Mouse (Mus musculus) adrenal gland, adult 18-20 months (tissue): ENCODE measurements at regions not wholly inside any gene's neighbourhood (a gene's known extent, or its start where the extent isn't known, plus 50 kb on each side); places are given as distances from the start of the nearest gene placed in this dataset.

Source experiments
- DNase-seq, 2 experiments: peaks; one replicate each; pipeline ENCODE4 v3.0.0; 2021 to 2022; ENCODE audit warnings: low spot score in 2 of 2

DNA sequence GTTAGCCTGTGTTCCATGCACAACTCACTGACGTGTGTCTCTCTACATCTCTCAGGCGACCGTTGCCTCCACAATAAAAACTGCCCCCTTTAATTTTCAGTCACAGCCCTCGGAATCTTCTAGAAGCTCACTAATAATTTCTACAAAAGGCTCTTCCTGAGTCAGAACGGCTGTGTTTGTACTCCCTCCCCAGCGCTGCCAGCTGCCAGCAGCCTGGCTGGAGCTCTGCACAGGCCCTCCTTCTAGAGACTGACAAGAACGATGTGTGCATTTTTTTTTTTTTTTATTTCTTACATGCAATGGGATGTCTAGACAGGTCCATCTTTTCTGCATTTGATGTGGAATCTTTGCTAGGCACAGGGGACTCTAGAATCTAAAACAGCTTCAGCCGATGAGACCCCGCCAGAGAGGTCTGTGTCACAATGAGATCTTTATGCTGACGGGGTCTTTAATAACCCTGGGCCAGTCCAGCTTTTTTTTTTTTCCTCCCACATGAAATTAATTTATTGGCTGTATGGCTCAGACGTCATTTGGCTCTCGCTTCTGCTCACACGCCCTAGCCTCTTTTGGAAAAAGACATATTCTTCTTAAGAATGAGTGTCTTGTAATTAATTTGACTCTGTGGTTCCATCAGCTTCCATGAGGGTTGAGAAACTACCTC, 185.8 kb upstream of the Zfp507 start:
- DNase-seq: no peak

- no peak for DNase-seq
These were observed 175.2 kb upstream of the Zfp507 start for GRCm38 (mm10) chr7:35977986-35978385.

DNA sequence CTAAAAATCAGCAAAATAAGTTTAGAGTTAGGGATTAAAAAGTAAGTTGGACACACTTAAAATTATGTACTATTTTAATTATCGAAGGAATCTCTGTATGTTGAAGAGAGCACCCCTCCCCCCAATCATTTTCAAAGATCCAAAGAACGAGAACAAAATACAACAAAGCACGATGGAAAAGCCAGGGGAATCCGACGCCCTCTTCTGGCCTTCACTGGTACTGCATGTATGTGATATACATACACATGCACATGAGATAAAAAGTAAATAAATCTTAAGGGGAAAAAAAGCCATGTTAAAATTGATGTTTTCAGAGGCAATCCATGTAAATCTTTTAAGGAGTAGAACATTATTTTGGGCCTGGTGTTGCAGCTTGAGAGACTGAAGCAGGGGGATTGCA, 155.9 kb upstream of the Zfp507 start:
- DNase-seq: no peak

DNA sequence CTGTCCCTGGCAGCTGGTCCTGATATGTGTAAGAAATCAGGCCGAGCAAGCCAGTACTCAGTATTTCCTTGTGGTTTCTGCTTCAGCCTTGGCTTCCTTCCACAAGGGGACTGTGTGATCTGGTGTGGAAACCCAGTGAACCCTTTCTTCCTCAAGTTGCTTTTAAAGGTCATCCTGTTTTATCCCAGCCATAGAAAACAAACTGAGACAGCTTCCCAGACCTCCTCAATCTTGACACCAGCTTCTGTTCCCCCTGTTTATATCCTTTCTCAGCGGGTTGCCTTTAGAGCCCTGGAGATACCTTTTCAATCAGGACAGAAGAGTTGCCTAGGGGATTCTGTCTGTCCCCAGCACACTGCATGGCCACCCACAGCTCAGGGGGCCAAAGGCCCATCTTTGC, 155.2 kb upstream of the Zfp507 start:
- no peak for DNase-seq

DNA sequence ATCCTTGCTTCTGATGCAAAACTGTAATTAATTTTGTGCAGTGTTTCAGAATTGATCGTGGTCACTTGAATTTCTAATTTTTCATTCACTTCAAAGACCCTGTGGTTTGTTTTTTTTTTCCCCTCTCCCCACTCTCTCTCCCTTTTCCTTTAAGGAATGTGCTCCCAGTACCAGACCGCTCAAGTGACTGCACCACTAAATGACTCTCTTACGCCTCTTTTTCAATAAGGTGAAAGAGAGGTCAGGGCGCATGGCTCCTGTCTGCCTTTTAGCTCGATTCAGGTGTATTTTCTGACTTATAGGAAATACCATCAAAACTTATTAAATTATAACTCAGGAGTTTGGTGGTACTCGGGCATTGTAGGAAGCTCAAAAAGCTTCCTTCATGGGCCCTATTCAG, 146.0 kb upstream of the Zfp507 start:
- DNase-seq: no peak

DNA sequence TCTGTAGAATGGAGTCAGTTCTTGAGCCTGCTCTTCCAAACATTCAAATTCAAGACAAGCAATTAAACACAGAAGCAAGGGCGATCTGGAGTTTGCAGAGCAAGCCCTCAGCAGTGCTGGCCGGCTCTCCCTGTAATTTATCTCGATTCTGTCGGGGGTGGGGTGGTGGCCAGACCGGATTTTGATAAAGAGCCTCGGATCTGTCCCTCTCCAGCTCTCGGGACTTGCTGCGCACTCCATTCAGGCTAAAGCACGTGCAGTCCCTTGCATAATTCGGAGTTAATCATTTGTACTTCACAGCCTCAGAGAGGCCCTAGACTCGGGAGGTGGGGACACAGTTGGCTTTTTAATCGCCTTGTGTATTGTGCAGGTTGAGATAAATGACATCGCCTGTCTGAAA, 145.6 kb upstream of the Zfp507 start:
- no peak for DNase-seq

DNA sequence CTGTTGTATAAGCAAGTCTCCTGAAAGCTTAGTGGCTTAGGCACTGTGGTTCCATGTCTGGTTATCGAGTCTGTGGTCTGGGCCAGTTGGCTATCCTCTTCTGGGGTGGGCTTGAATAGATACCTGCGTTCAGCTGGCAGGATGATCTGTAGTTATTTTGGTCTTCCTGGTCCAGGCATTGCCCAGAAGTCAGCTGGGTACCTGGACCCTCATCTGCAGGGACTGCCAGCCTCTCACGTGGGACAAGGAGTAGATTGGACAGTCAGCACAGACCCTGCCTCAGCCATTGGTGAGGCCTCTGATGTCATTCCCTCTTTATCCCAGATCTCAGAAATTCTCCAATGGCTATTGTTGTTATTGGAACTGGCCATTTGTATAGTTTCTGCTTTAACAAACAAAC, 138.3 kb upstream of the Zfp507 start:
- no peak for DNase-seq

- DNase-seq: no peak
These were observed 135.5 kb upstream of the Zfp507 start for GRCm38 (mm10) chr7:35938123-35938869.

DNA sequence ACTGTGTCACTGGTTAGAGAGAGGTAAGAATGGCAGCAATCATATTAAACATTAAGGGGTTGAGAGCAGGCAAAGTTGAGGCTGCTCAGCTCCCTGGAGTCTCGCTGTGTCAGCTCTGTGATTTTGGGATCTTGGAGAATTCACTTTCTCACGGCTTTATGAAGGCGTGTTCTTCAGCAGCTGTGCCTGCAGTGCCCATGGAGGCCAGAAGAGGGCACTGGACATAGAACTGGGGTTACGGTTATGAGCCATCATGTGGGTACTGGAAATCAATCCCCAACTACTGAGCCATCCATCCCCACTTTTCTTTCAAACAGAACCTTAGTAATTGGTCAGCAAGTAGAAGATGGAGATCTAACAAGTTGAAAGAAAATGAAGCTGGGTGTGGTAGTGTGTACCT, 123.9 kb upstream of the Zfp507 start:
- DNase-seq: no peak

DNA sequence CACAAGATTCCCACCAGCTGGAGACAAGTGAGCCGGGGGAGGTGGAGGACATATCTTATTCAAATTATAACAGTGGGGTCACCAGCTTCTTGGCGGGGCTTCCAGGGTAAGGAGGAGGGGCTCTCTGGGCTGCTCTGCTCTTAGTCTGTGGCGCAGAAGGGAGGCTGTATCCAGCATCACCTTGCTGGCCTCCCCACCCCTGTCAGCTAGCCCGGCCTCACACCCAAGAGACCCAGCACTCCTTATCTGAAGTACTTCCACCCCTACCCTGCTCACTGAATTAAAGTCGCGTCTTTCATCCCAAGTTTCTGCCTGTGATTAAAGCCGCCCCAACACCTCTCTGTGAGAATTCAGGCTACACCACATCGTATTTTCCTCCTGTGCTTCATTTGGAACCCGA, 119.8 kb upstream of the Zfp507 start:
- no peak for DNase-seq

- DNase-seq: no peak
These were observed 118.1 kb upstream of the Zfp507 start for GRCm38 (mm10) chr7:35920884-35921283.

GRCm38 (mm10) chr7:35920194-35920609, 117.4 kb upstream of the Zfp507 start:
- peak; percentile 17 to 25 for DNase-seq

DNA sequence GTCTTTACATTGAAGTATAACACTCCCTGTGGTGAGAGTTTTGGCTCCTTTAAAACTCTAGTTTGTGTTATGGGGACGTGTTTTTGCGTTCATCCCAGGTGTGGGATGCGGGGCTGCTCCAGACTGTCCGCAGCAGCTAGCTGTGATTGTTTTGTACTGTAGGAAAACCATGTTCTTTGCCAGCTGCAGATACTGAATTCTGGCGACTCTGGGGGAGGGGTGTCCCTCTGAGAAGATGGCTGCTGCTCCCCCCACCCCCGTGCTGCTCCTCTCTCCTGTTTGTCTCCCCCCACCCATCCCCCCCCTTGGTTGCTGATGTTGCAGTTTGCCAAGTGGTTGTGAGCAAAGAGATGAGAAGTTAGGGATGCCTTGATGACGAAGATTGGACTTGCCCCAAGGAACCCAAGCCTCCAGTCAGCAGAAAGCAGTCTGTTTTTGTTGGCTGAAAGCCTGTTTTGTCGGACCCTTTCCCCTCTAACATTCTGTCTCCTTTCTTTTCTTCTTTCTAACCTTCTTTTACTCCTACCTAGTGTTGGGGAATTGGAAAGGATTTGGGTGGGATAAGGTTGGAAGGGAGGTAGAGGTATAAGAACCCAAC, 107.4 kb upstream of the Zfp507 start:
- DNase-seq: no peak

DNA sequence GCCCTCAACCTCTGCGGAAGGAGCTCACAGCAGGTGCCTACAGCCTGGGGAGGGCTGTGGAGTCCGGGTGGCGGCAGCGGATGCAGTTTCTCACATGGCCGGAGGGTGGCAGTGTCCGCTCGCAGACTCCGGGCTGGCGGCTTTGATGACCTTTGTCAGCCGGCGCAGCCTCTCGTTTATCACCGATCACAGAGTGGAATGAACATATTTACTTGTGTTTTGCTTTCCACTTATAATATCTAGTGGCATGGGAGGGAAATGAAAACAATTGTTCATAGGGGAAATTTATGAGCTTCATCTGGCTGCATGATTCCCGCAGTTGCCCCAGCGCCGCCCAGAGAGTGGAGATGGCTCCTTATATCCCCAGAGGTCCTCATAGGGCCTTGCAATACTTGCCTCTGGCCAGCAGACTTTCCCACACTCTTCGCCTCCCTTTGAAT, 99.2 kb upstream of the Zfp507 start:
- DNase-seq: peak; percentile 73 to 75

DNA sequence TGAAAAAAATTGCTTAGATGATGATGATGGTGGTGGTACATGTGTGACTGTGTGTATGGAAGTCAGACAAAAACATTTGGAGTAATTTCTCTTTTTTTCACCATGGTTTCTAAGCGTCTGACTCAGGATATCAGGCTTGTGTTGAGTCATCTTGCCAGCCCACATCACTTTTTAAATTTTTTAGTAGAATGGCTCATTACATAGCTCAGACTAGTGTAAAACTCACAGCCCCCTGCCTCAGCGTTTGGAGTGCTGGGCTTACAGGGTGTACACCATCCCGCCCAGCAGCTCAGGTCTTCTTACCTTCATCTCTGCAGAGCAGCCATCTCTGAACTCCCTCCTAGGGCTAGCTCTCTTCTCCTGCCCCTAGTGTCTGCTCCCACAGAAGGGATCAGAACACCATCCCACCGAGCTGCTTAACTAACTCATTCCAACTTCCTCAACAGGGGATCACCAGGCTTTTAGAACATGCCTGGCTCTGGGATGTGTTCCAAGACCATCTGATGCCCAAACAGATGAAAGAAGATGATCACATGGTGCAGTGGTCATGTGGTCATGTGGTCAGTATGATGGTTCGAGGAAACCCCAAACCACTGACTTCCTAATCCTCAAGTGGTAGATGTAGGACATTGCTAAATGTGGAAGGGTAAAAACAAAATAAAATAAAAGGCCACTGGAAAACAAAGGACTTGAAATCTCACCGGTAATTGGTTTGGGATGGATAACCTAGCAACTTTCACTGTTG, 96.1 kb upstream of the Zfp507 start:
- no peak for DNase-seq

DNA sequence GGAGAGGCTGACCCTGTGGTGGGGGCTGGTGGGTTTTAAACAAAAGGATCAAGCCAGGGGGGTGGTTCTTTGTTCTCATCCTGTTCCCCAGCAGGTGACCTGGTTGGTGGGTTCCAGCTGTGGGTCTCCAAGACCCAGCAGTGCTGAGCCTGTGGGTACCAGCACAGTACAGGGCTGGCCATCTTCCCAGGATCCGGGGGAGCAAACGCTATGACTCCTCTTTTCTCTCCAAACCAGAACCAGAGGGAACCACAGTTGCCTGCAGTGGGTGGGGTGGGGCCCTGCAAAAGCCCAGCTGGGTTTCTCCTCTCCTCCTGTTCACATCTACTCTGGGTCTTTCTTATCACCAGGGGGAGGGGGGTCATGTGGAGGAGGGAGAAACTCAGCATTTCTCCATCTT, 90.5 kb upstream of the Zfp507 start:
- DNase-seq: no peak

- no peak for DNase-seq
These were observed 83.2 kb upstream of the Zfp507 start for GRCm38 (mm10) chr7:35886051-35886450.

GRCm38 (mm10) chr7:35879755-35880304, 77.0 kb upstream of the Zfp507 start:
- DNase-seq: peak; percentile 68 to 74

DNA sequence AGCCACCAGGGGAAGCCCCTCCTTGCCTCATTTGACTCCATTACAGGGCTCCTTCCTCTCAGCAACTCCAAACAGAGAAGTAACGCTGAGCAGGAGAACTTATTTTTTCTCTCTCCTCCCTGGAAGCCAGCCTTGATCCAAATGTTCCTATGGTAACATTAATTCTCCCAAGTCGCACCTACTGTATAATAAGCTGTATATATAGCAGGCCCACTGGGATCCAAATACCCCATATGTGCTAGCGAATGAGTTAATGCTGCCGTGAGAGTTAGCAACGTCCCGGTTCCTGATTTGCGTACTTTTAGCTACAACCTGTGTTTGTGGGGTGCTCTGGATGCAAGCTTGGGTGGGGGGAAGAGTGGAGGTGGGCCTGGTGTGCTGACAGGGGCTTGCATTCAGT, 75.4 kb upstream of the Zfp507 start:
- no peak for DNase-seq

DNA sequence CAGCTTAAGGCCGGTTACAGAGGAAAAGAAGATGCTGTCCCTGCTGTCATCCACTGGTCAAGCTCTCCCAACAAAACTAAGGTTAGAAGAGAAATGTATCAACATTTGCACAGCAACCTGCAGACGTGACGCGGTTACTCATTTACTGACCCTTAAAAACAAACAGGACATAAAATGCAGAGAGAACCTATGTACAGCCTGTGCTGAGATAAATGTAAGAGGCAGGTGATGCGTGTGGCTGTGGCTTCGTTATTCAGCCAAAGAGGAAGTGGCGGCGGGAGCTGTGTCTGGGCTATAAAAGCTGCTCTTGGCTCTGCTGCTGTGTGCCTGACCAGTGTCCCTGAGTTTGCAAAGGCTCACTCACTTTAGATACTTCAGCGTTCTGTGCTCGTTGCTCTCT, 58.2 kb upstream of the Zfp507 start:
- DNase-seq: no peak

- peak; percentile 17 to 26 for DNase-seq
These were observed 56.8 kb upstream of the Zfp507 start for GRCm38 (mm10) chr7:35859601-35860000.
